Mouse (Mus musculus): ENCODE data around the gene Them4. TPM values are rescaled to one million over a fixed set of nuclear protein-coding genes. Genes with fewer than 3 reads are reported as not detected.

The Them4 gene
- polyA plus RNA-seq, 1 experiment from 2014 or later, result 6.2 TPM

GRCm38 (mm10) chr3:94379831-94380510 lies 70.1 kb downstream of the Them4 start:
- H3K27ac ChIP-seq (ENCODE audit: low read depth, low read length), result no peak overlapping the region
- H3K27me3 ChIP-seq (replicated peaks; ENCODE audit: control insufficient read depth, insufficient read depth, low read length), result peaks cover under 1% of the 10 kb centered on the region; the same call in 1 of the 2 replicates
- no peak overlapping the region for H3K9ac ChIP-seq (ENCODE audit: low read depth, low read length)
- H3K4me1 ChIP-seq (replicated peaks; ENCODE audit: control insufficient read depth, insufficient read depth, low read length), result no peaks in the 10 kb centered on the region
- DNase-seq (ENCODE audit: low spot score), result no peak
- WGBS, result 25% methylated on average over 9 of the region's 9 CpGs
- ATAC-seq (replicated peaks; ENCODE audit: low FRiP score), result no peak
- H3K4me3 ChIP-seq (ENCODE audit: low read depth, low read length), result no peak overlapping the region
- no peaks in the 10 kb centered on the region for H3K9me3 ChIP-seq (ENCODE audit: control insufficient read depth, low read length)
- H3K4me2 ChIP-seq, result no peak overlapping the region
- no peaks in the 10 kb centered on the region for H3K36me3 ChIP-seq (ENCODE audit: control insufficient read depth, insufficient read depth, low read length)

Other genes starting within 250 kb of the Them4 start
- not detected in 2 replicates for gene Gm10697, start 237.4 kb upstream of the Them4 start, polyA plus RNA-seq (2014; fragmentation: Nextera tagmentation; extraction: Ambion mirVana)
- not detected in 2 replicates for gene Gm10696, start 131.9 kb upstream of the Them4 start, polyA plus RNA-seq (2014; fragmentation: Nextera tagmentation; extraction: Ambion mirVana)
- gene Gm5286, start 113.4 kb upstream of the Them4 start, polyA plus RNA-seq (2014; fragmentation: Nextera tagmentation; extraction: Ambion mirVana), result not detected in 2 replicates
- gene Gm4778, start 46.1 kb upstream of the Them4 start, polyA plus RNA-seq (2014; fragmentation: Nextera tagmentation; extraction: Ambion mirVana), result not detected in 2 replicates
- not detected in 2 replicates for gene Them5, start 32.0 kb downstream of the Them4 start, polyA plus RNA-seq (2014; fragmentation: Nextera tagmentation; extraction: Ambion mirVana)
- 0.25 TPM in 1 of 2 replicates, not detected in the other for gene C2cd4d, start 52.3 kb downstream of the Them4 start, polyA plus RNA-seq (2014; fragmentation: Nextera tagmentation; extraction: Ambion mirVana)
- gene Rorc, start 62.7 kb downstream of the Them4 start, polyA plus RNA-seq (2014; fragmentation: Nextera tagmentation; extraction: Ambion mirVana), result 0.43 and 1.0 TPM in 2 replicates
- 0.05 TPM in 1 of 2 replicates, not detected in the other for gene Lingo4, start 88.4 kb downstream of the Them4 start, polyA plus RNA-seq (2014; fragmentation: Nextera tagmentation; extraction: Ambion mirVana)
- gene Tdrkh, start 103.2 kb downstream of the Them4 start, polyA plus RNA-seq (2014; fragmentation: Nextera tagmentation; extraction: Ambion mirVana), result 10.4 and 11.4 TPM in 2 replicates
- gene Mrpl9, start 133.2 kb downstream of the Them4 start, polyA plus RNA-seq (2014; fragmentation: Nextera tagmentation; extraction: Ambion mirVana), result 84.9 and 87.3 TPM in 2 replicates
- 0.51 and 0.53 TPM in 2 replicates for gene Oaz3, start 133.8 kb downstream of the Them4 start, polyA plus RNA-seq (2014; fragmentation: Nextera tagmentation; extraction: Ambion mirVana)
- 2.9 and 3.8 TPM in 2 replicates for gene Celf3, start 168.2 kb downstream of the Them4 start, polyA plus RNA-seq (2014; fragmentation: Nextera tagmentation; extraction: Ambion mirVana)
- gene Riiad1, start 170.3 kb downstream of the Them4 start, polyA plus RNA-seq (2014; fragmentation: Nextera tagmentation; extraction: Ambion mirVana), result 0.53 TPM in 1 of 2 replicates, not detected in the other

Data from liver, embryonic 11.5 days (tissue).